Mouse (Mus musculus) naive thymus-derived CD4-positive, alpha-beta T cell, adult 2 months (primary cell): ENCODE results near the gene Arid5a.

Experiments used
- DNase-seq: peaks from one replicate; pipeline ENCODE4 v3.0.0-alpha.2; 2011; ENCODE audit warnings: low read depth

Gene Arid5a

DNA sequence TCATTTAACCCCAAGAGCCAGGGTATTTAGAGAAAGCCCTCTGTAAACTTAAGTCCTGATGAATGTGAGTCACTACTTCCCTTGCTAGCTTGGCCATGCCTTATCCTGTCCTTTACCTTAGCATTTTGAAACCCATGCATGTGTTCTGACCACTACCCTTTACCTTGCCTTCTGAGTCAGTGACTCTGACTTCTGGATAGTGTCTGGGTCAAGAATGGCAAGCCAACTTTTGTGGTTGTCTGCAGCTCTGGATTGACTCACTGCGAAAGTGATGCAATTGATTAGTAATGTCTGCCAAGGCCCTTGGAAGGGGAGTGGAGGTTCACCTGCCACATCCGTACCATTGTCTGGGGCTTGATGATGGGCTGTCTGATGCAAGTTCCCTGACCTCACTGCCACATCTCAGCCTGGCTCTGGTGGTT lies 18.4 kb downstream of the Arid5a start:
- no peak for DNase-seq

- DNase-seq: no peak
These were observed 19.3 kb downstream of the Arid5a start for GRCm38 (mm10) chr1:36326815-36327214.

DNA sequence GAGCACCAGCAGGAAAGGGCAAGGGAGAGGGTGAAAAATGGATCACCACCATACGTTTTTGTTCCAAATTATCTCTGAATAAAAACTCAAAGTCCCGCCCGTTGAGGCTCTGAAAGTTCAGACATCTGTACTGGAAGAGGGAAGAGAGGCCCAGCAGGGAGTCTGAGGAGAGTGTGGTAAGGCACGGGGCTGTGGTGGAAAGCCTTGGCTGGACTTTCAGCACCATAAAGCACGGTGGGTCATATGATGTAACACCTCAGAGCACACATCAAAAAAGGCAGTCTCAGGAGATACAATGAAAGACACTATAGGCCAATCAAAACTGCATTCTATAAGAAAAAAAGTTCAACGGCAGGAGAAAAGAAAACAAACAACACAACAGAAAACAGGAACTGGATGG lies 24.2 kb downstream of the Arid5a start:
- no peak for DNase-seq

GRCm38 (mm10) chr1:36332955-36333887 lies 25.7 kb downstream of the Arid5a start:
- no peak for DNase-seq

DNA sequence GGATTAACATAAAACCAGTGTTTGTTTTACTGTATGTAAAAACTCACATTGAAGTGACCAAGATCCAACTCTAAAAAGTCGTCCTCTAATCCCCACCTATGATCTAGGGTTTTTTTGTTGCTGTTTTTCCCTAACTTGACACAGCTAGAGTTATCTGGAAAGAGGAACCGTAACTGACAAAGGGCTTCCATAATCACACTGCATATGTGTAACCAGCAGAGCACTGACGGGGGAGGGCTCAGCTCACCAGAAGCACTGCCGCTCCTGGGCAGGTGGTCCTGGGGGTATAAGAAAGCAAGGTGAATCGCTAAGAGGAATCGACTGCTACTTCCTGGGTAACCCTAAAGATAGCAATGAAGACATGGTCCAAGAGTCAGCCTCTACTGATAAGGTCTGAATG lies 35.0 kb downstream of the Arid5a start:
- no peak for DNase-seq

GRCm38 (mm10) chr1:36352351-36352750 lies 44.8 kb downstream of the Arid5a start:
- DNase-seq: no peak

DNA sequence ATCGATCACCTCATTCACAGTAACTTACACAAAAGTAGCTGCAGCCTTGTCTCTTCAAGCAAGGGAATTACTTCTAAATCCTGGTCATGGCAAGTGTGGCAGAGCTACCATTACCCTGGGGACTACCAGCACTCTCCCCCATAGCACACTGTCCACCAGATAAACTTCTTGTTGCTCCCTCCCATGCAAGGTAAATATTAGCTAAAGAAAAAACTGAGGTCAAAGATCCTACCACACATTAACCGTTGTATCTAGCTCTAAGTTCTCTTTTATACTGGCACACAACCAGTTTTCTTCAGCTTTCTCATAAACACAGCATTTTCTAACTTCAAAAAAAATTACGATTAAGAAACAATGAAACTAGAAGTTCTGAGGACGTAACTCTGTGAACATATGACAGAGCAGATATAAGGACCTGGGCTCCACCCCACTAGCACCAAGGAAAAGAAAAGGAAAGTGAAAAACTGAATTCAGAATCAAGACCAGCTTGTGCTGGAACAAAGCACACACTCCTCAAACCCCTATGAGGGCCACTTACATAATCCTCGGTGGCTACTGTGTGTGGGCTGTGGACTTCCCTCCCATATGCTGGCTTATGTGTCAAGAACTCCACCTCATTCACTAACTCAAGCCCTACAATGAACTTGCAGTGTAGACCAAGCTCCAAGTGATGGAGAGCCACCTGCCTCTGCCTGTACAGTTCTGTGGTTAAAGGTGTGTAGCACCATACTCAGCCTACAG lies 49.6 kb downstream of the Arid5a start:
- DNase-seq: no peak

GRCm38 (mm10) chr1:36367698-36368097 lies 60.2 kb downstream of the Arid5a start:
- DNase-seq: no peak

DNA sequence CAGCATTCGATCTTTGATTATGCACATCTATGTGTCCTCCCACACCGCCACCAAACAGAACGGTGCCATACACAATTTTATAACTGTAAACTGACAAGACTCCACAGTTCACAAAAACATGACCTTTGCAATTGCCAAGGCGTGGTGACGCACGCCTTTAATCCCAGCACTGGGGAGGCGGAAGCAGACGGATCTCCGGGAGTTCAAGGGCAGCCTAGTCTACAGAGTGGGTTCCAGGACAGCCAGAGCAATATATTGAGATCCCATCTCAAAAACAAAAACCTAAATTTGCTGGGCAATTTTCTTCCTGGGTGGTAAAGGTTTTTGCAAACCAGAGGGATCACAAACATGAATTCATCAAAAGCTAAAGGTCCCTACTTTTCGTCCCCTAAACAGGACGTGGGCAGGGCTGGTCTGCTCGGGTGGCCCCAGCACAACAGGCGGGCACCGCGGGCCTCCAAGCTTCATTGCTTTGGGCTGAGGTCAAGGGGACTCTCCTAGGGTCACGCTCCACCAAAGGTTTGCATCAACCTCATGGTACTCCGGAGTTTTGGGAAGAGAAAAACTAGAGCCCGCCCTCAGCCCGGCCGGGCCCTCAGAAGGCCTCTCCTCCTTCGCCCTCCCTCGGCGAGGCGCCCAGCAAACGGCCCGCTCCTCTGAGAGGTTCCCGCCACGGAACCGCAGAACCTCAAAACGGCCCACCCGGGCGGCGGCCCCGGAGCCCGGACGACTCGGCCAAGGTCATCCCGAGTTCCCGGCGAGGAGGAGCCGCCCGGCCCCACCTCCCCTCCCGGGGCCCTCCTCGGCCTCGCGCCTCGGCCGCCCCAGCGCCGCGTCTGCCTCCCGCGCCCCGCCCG lies 60.8 kb downstream of the Arid5a start:
- peak; percentile 68 for DNase-seq

DNA sequence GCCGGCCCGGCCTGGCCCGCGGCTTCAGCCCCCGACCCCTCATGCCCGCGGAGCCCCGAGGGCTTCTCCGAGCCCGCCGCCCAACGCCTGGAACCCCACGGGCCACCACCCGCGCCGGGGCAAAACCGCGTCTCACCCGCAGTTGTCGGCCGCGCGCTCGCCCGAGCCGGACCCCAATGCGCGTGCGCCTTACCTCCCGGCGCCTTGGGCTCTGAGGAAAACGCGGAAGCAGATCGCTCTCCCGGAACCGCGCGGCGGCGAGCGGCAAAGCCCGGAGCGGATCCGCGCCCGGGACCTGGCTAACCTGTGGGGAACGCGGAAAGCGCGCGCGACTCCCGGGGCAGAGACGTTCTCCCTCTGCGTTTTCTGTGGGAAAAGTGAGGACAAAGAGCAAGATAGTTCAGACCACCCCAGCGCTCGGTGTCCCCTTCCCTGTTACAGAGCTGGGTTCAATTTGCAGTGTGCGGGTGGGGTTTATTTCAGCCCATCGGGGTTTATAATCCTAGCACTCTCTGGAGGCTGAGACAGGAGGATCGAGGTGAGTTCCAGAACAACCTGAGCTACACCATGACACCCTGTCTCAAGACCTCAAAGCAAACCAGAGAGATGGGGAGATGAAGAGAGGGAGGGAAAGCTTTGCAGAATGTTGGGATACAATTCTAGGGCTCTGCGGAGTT lies 61.6 kb downstream of the Arid5a start, which contains the start of gene Kansl3:
Gene Kansl3, minus strand, starts transcription at position 213 of the 677 bp plus-strand sequence.
- DNase-seq: peak; percentile 96

GRCm38 (mm10) chr1:36370918-36371317 lies 63.4 kb downstream of the Arid5a start:
- DNase-seq: no peak

DNA sequence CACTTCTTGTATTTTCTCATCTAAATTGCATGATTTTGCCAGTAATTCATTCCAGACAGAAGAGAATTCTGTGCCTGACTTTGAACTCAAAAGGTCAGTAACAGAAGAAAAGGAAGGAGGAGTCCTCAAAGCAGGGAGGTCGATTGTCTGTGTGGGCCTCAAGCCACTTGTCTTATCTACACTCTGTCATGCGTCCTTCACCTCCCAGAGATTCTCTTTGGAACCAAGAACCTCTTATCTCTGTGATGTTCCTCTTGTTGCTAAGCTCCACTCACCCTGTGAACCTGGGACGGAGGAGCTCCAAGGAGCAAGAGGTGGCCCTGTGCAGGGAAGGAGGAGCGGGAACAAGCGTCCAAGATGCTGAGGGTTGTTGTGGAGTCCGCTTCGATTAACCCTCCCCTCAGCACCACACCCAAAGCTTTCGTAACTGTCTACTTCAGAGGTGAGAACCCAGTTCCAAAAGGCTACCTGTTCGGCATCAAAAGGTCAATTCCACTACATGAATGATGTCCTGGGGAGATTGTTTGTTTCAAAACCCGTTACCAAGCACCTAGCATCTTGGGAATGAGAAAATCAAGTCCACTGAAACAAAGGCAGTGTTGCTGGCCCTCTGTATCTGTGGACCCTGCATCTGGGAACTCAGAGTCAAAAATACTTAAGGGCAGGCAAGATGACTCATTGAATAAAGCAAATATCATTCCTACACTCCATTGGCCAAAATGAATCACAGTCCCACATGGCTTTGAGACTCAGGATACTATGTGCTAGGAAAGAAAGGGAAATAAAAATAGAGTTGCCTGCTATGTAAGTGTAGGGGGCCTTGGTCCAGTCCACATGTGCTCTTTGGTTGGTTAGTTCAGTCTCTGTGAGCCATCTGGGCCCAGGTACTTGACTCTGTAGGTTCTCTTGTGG lies 64.7 kb downstream of the Arid5a start, which contains the start of gene Fer1l5:
Gene Fer1l5, plus strand, starts transcription at position 358 of the 912 bp plus-strand sequence.
- DNase-seq: no peak
